Mouse (Mus musculus): ENCODE measurements around the gene Ifnz. TPM values are rescaled to one million over a fixed set of nuclear protein-coding genes. Genes with fewer than 3 reads are reported as not detected.
"Not testable (repeated sequence)": the region's sequence is repeated elsewhere in the genome, so short reads cannot be mapped to it uniquely, and the experiment has no call there.

The Ifnz gene
- not detected for total RNA-seq (2021)

DNA sequence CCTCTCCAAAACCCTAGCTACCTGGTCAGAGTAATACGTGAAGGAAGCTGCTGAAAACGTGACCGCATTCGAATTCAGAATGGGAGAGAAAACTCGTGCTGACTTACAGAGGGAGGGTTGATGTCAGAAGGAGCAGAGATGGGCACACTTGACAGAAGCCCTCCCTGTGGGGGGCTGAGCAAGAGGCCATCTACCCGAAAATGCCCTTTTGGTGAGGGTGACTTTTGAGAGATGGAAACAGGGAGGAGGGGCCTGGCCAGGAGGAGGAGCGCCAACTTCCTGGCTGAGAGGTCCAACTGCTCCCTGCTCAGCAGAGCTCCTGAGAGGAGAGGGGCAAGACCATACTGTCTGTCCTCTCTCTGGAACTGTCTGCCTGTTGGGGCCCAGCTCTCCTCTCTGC is at the start of gene Ifnz:
Ifnz (plus strand) TSS at position 301 of the 400 bp plus-strand sequence.
- DNase-seq, result not testable (repeated sequence)

DNA sequence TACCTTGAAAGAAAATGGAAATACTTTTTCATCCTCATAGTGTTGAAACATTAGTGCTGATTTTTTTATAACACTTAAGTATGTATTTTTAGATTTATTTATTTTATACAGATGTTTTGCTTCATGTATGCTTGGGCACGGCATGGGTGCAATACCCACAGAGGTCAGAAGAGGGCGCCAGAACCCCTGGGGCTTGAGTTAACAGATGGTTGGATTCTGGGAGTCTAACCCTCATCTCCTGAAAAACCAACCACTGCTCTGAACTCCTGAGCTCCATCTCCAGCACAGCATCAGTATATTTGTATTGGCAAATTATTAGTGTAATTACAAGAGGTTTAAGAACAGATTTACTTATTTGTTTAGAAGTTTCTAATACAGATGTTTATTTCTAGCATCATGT is 43.5 kb upstream of the Ifnz start:
- DNase-seq, result no peak

DNA sequence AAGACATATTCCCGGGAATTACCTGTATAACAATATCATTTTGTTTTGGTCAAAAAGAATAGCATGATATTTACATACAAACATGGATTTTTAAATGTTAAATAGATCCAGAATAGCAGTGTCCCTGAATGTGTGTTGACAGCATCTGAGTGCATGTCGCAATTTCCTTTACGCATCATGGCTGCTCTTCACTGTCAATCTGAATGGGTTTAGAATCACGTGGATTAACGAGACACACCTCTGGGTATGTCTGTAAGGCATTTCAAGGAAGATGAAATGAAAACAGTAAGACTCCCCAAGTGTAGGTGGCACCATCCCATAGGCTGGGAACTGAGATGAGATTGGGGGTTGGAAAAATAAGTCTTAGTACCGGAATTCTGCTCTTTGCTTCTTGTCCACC is 42.9 kb upstream of the Ifnz start:
- DNase-seq, result no peak

DNA sequence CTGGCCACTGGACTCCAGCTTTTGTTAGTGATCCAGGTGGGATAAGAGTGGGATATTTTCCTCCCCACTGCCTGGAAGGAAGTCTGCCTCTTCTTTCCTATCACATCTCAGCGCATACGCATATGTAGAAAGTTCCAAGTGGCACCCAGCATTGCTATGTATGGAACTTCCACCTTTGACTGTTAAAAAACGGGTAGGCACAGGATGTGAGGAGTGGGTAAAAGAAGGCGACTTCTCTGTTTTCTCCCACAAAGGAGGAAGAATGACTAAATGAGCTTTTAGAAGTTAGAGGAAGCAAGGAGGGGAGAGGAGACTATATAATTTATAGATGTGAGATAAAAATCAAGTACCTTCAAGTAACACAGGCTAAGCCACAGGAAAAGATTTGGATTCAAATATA is 40.5 kb upstream of the Ifnz start:
- DNase-seq, result no peak

DNA sequence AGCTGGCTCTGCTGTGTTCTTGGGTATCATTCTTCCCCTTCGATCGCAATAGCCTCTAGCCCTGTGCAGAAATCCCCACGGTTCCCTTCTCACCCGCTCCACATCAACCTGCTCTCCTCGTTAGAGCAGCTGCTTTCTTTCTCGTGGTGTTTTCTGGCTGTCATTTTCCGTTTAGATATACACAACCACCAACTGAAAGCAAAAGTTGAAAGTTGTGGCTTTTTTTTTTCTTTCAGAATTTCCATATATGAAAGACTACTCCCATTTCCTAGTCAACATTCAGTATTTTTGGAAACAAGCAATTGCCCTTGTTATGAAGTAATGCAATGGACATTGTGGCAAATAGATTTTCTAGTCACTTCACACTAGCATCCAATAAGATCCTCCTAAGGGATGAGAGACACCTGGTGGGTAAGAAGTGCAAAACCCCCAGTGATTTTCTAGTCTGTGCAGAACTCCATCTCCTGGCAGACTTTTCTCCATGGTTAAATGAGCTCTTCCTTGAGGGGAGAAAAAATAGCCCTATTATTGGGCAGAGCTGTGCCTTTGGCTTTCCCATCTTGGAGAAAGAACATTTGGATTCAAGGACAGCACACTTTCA is 39.1 kb upstream of the Ifnz start:
- DNase-seq, result no peak

DNA sequence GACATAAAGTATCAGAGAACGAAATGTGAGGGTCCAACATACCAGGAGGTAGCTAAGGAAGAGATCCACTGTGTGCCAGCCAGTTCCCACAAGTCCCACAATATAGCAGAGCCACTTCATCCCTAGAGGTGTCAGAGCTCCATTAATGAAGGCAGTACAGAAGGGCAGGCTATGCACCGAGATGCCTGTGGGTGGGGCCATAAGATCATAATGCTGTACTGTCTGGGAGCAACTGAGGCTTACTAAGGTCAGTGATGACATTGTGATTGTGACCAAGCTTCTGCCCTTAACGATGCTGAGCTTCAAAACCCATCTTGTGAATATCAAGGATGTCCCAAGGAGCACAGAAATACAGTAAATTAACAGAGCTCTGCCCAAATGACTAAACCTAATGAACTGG is 37.7 kb upstream of the Ifnz start:
- DNase-seq, result no peak

DNA sequence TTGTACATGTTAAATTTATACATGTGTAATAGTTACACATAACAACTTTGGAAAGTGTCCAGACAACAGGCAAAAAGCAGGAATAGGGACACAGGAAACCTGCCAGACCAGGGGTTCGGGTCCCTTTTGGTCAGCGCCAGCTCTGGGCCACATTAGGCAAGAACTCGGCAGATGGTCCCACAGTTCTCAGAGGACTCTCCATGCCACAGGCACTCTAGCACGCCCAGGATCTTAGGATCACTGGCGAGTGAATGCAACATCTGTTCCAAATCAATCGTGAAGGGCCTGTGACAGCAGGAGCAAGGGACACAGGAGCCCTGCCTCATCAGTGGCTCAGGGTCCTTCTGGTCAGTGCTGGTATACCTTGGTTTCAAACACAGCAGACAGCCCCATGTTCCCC is 32.0 kb upstream of the Ifnz start:
- no peak for DNase-seq

DNA sequence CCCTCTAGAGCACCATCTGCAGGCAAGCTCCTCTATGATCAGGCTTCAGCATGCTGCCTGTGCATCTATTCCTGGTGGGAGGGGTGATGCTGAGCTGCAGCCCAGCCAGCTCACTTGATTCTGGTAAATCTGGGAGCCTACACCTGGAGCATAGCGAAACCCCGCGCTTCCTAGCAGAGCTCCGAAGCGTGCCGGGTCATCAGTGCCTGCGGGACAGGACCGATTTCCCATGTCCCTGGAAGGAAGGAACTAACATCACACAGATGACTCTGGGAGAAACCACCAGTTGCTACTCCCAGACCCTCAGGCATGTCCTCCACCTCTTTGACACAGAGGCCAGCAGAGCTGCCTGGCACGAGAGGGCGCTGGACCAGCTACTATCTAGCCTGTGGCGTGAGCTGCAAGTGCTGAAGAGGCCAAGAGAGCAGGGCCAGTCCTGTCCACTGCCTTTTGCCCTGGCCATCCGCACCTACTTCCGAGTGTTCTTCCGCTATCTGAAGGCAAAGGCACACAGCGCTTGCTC is 27.1 kb upstream of the Ifnz start, which contains the start of gene Gm13271:
Gm13271 (plus strand) TSS at position 51 of the 523 bp plus-strand sequence.
- peak; percentile 71 to 72 for DNase-seq

DNA sequence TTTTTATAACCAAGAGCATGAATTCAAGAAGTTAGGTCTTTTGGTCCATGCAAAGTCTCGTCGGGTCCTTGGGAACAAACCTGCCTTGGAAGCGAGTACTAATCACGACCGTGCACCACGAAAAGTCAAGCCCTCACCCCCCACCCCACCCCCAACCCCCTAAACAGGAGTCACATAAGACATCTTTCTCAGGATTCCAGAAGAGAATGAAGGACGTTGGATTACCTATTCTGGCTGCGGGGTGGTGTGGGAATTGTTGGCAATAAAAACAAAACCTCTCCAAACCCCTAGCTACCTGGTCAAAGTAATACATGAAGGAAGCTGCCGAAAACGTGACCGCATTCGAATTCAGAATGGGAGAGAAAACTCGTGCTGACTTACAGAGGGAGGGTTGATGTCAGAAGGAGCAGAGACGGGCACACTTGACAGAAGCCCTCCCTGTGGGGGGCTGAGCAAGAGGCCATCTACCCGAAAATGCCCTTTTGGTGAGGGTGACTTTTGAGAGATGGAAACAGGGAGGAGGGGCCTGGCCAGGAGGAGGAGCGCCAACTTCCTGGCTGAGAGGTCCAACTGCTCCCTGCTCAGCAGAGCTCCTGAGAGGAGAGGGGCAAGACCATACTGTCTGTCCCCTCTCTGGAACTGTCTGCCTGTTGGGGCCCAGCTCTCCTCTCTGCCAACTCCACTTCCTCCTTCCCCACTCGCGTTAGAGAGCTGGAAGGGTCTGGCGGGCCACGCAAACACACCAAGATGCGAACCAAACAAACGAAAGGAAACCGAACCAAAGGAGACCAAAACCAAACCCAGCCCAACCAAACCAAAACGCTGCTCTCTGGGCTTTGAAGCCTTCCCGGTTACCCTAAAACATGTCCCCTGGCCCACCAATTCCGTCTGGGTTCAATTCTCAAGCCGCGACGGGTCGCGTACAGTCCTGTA is 25.1 kb upstream of the Ifnz start:
- DNase-seq, result not testable (repeated sequence)

DNA sequence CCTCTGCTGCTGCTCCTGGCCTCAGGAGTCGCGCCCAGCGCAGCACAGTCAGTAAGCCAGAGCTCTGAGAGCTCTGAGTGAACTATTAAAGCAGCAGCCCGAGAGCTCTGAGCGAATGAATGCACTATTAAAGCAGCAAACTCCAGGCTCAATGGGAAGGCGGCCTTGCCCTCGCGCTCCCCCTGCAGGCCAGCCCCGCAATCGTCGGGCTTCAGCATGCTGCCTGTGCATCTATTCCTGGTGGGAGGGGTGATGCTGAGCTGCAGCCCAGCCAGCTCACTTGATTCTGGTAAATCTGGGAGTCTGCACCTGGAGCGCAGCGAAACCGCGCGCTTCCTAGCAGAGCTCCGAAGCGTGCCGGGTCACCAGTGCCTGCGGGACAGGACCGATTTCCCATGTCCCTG is 24.3 kb upstream of the Ifnz start:
- DNase-seq, result peak; percentile 95

DNA sequence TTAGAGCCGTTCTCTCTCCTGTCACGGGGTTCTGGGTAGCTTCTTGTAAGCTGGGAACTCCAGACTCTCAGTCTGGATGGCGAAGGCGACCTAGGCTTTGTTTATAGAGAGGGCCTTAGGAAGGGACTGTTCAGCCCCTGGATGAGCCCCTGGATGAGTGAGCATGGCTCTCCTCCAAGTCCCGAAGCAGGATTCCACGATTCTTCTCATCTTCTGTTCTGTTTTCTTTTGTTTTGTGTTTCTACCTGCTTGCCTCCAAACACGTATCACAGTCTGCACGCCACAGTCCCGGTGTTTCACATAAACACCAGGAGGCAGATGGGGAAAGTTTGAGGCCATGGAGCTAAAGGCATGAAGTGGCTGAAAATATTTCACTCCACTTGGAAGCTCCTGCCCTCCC is 23.2 kb upstream of the Ifnz start:
- DNase-seq, result not testable (repeated sequence)

DNA sequence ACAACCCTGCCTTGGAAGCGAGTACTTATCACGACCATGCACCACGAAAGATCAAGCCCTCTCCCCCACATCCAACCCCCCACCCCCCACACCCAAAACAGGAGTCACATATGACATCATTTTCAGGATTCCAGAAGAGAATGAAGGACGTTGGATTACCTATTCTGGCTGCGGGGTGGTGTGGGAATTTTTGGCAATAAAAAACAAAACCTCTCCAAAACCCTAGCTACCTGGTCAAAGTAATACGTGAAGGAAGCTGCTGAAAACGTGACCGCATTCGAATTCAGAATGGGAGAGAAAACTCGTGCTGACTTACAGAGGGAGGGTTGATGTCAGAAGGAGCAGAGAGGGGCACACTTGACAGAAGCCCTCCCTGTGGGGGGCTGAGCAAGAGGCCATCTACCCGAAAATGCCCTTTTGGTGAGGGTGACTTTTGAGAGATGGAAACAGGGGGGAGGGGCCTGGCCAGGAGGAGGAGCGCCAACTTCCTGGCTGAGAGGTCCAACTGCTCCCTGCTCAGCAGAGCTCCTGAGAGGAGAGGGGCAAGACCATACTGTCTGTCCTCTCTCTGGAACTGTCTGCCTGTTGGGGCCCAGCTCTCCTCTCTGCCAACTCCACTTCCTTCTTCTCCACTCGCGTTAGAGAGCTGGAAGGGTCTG is 22.2 kb upstream of the Ifnz start, which contains the start of gene Gm13283:
Gm13283 (plus strand) TSS at position 510 of the 659 bp plus-strand sequence.
- DNase-seq, result not testable (repeated sequence)

DNA sequence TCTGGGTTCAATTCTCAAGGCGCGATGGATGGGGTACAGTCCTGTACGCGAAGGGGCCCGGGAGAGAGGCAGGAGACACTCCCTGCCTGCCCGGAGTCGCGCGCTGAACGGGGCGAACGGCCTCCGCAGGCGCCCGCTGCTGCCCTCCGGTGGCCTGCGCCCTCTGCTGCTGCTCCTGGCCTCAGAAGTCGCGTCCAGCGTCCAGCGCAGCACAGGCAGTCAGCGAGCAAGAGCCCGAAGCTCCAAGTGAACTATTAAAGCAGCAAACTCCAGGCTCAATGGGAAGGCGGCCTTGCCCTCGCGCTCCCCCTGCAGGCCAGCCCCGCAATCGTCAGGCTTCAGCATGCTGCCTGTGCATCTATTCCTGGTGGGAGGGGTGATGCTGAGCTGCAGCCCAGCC is 21.5 kb upstream of the Ifnz start:
- DNase-seq, result peak; percentile 45 to 60

DNA sequence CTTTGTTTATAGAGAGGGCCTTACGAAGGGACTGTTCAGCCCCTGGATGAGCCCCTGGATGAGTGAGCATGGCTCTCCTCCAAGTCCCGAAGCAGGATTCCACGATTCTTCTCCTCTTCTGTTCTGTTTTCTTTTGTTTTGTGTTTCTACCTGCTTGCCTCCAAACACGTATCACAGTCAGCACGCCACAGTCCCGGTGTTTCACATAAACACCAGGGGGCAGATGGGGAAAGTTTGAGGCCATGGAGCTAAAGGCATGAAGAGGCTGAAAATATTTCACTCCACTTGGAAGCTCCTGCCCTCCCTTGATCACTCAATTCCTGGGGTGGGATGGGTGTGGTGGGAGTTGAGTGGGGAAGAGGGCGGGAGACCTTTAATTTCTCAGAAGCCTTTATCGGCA is 20.2 kb upstream of the Ifnz start:
- DNase-seq, result peak; percentile 48 to 70

DNA sequence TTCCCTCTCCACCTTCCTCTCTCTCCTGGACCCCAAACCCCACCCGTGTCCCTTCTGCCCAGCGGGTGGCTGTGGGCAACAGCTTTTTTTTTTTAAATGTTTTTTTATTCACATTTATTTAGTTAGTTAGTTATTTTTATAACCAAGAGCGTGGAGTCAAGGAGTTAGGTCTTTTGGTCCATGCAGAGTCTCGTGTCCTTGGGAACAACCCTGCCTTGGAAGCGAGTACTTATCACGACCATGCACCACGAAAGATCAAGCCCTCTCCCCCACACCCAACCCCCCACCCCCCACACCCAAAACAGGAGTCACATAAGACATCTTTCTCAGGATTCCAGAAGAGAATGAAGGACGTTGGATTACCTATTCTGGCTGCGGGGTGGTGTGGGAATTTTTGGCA is 19.6 kb upstream of the Ifnz start:
- DNase-seq, result not testable (repeated sequence)

DNA sequence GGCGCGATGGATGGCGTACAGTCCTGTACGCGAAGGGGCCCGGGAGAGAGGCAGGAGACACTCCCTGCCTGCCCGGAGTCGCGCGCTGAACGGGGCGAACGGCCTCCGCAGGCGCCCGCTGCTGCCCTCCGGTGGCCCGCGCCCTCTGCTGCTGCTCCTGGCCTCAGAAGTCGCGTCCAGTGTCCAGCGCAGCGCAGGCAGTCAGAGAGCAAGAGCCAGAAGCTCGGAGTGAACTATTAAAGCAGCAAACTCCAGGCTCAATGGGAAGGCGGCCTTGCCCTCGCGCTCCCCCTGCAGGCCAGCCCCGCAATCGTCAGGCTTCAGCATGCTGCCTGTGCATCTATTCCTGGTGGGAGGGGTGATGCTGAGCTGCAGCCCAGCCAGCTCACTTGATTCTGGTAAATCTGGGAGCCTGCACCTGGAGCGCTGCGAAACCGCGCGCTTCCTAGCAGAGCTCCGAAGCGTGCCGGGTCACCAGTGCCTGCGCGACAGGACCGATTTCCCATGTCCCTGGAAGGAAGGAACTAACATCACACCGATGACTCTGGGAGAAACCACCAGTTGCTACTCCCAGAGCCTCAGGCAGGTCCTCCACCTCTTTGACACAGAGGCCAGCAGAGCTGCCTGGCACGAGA is 18.4 kb upstream of the Ifnz start:
- DNase-seq, result peak; percentile 29 to 37

DNA sequence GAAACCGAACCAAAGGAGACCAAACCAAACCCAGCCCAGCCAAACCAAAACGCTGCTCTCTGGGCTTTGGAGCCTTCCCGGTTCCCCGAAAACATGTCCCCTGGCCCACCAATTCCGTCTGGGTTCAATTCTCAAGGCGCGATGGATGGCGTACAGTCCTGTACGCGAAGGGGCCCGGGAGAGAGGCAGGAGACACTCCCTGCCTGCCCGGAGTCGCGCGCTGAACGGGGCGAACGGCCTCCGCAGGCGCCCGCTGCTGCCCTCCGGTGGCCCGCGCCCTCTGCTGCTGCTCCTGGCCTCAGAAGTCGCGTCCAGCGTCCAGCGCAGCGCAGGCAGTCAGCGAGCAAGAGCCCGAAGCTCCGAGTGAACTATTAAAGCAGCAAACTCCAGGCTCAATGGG is 8.4 kb upstream of the Ifnz start, which contains the start of gene Gm13290:
Gm13290 (plus strand) TSS at position 301 of the 400 bp plus-strand sequence.
- not testable (repeated sequence) for DNase-seq

DNA sequence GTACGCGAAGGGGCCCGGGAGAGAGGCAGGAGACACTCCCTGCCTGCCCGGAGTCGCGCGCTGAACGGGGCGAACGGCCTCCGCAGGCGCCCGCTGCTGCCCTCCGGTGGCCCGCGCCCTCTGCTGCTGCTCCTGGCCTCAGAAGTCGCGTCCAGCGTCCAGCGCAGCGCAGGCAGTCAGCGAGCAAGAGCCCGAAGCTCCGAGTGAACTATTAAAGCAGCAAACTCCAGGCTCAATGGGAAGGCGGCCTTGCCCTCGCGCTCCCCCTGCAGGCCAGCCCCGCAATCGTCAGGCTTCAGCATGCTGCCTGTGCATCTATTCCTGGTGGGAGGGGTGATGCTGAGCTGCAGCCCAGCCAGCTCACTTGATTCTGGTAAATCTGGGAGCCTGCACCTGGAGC is 5.3 kb upstream of the Ifnz start, which contains the start of gene Gm13289:
Gm13289 (plus strand) TSS at position 301 of the 400 bp plus-strand sequence.
- DNase-seq, result not testable (repeated sequence)

DNA sequence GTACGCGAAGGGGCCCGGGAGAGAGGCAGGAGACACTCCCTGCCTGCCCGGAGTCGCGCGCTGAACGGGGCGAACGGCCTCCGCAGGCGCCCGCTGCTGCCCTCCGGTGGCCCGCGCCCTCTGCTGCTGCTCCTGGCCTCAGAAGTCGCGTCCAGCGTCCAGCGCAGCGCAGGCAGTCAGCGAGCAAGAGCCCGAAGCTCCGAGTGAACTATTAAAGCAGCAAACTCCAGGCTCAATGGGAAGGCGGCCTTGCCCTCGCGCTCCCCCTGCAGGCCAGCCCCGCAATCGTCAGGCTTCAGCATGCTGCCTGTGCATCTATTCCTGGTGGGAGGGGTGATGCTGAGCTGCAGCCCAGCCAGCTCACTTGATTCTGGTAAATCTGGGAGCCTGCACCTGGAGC is 2.4 kb upstream of the Ifnz start, which contains the start of gene Gm13272:
Gm13272 (plus strand) TSS at position 301 of the 400 bp plus-strand sequence.
- not testable (repeated sequence) for DNase-seq

DNA sequence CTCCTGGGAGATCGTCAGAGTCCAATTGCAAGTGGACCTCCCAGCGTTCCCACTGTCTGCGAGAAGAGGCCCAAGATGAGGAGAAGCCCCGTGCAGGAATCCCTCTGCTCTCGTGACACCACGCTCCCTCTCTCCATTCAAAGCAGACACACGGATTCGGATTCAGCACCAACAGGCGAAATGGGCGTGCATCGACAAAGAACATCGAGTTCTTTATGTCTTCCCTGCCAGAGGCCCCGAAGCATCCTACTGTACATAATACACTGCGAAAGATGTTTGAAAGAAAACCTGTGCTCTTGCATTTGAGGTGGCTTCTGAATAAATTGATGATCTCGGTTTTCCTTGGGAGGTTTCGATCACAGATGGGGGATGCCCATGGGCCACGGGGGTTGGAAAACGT is 1.6 kb upstream of the Ifnz start:
- not testable (repeated sequence) for DNase-seq

DNA sequence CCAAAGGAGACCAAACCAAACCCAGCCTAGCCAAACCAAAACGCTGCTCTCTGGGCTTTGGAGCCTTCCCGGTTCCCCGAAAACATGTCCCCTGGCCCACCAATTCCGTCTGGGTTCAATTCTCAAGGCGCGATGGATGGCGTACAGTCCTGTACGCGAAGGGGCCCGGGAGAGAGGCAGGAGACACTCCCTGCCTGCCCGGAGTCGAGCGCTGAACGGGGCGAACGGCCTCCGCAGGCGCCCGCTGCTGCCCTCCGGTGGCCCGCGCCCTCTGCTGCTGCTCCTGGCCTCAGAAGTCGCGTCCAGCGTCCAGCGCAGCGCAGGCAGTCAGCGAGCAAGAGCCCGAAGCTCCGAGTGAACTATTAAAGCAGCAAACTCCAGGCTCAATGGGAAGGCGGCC is 404 bp downstream of the Ifnz start:
- peak in 1 of 2 experiments; percentile 3 for DNase-seq

DNA sequence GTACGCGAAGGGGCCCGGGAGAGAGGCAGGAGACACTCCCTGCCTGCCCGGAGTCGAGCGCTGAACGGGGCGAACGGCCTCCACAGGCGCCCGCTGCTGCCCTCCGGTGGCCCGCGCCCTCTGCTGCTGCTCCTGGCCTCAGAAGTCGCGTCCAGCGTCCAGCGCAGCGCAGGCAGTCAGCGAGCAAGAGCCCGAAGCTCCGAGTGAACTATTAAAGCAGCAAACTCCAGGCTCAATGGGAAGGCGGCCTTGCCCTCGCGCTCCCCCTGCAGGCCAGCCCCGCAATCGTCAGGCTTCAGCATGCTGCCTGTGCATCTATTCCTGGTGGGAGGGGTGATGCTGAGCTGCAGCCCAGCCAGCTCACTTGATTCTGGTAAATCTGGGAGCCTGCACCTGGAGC is 3.5 kb downstream of the Ifnz start, which contains the start of gene Gm13276:
Gm13276 (plus strand) TSS at position 301 of the 400 bp plus-strand sequence.
- DNase-seq, result not testable (repeated sequence)

Measured in layer of hippocampus, postnatal 36 days (tissue).